20 mouse cellular contexts compared by ENCODE assay signal in the genomic region with DNA sequence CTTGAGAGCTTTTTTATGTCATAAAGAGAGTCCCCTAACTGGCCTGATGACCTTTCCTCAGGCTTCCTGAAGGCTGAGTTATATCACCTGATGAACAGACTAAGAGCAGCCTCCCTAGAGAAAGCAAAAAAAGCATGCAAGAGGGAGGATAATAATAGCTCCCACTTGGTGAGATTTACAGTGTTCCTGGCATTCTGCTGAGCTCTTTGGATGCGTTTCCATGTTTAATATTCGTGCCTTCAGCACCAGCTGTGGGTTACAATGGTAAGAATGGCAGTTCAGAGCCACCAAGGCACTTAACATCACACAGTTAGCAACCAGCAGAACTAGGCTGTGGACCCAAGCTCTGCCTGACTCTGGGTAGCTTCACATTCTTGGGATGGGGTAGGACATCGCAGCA.
"Had no signal": no experiment of that assay in that cellular context is flagged by ENCODE, and none has a peak within 500 bp of the region (broad histone marks: within the 10 kb centered on the region; RNA-seq: fewer than 3 reads in every experiment).

No protein-coding gene starts in this region.

- H3K4me1 ChIP-seq: limb, embryonic 12.5 days; liver, embryonic 13.5 days; megakaryocyte, embryonic 14.5 days; midbrain, embryonic 15.5 days had no signal

- DNase-seq: kidney, adult 11 months; kidney, adult 9 months; kidney, postnatal 36 days; liver; liver, embryonic 13.5 days; liver, postnatal 0 days; lung, postnatal 14 days; retina, postnatal 1 day; right cerebral cortex, postnatal 4 days; spleen, adult 18-20 months; thymus, adult 2 months; thymus, postnatal 25 days had no signal

- H3K9ac ChIP-seq: limb, embryonic 12.5 days; liver, embryonic 13.5 days; liver, postnatal 0 days; lung, embryonic 15.5 days; midbrain, embryonic 15.5 days; neural tube, embryonic 13.5 days had no signal

- H3K4me3 ChIP-seq: limb, embryonic 12.5 days; liver, embryonic 13.5 days; lung, embryonic 15.5 days; megakaryocyte, embryonic 14.5 days; midbrain, embryonic 15.5 days; neural tube, embryonic 13.5 days had no signal

- H3K9me3 ChIP-seq: limb, embryonic 12.5 days; liver, embryonic 13.5 days; lung, embryonic 15.5 days; midbrain, embryonic 15.5 days had no signal

- ATAC-seq: liver, postnatal 0 days; midbrain, embryonic 15.5 days had no signal

- H3K27me3 ChIP-seq: limb, embryonic 12.5 days; liver, embryonic 13.5 days; lung, embryonic 15.5 days; megakaryocyte, embryonic 14.5 days; midbrain, embryonic 15.5 days; neural tube, embryonic 13.5 days had no signal

- H3K27ac ChIP-seq: kidney, postnatal 0 days; limb, embryonic 12.5 days; liver, embryonic 13.5 days; lung, embryonic 15.5 days; macrophage; midbrain, embryonic 15.5 days; neural tube, embryonic 13.5 days had no signal

- H3K36me3 ChIP-seq: limb, embryonic 12.5 days; liver, embryonic 13.5 days; lung, embryonic 15.5 days; midbrain, embryonic 15.5 days; neural tube, embryonic 13.5 days had no signal

- H3K4me2 ChIP-seq: limb, embryonic 12.5 days; liver, embryonic 13.5 days; lung, embryonic 15.5 days; midbrain, embryonic 11.5 days; midbrain, embryonic 15.5 days; neural tube, embryonic 13.5 days had no signal
